Mouse (Mus musculus) liver, embryonic 11.5 days (tissue): Measurements from ENCODE around the gene Sh2d6. TPM values are rescaled to one million over a fixed set of nuclear protein-coding genes. Genes with fewer than 3 reads are reported as not detected.

Experiments used
- ATAC-seq: fragments of 200-750 bp; cut with Nextera tagmentation; replicated peaks from 2 replicates; pipeline ENCODE4 v1.8.0; 2017; ENCODE audit warnings: moderate number of reproducible peaks, mild to moderate bottlenecking, moderate TSS enrichment, moderate library complexity; ENCODE audit not compliant: low FRiP score
- DNase-seq: peaks from one replicate; pipeline ENCODE4 v3.0.0-alpha.2; 2017; ENCODE audit warnings: low spot score
- H3K27ac ChIP-seq: fragments of 300-500 bp; sonication (generic); 2 replicates; pipeline ENCODE4 v1.5.1; 2014; ENCODE audit warnings: mild to moderate bottlenecking, low read depth, low read length, control low read depth
- H3K27me3 ChIP-seq: fragments of 300-500 bp; sonication (generic); replicated peaks from 2 replicates; pipeline ENCODE4 v1.6.1; 2014; ENCODE audit warnings: low read length, mixed read lengths; ENCODE audit not compliant: control insufficient read depth, insufficient read depth
- H3K36me3 ChIP-seq: fragments of 300-500 bp; sonication (generic); 2 replicates; pipeline ENCODE4 v1.6.1; 2014; ENCODE audit warnings: mild to moderate bottlenecking, low read length, moderate library complexity, mixed read lengths; ENCODE audit not compliant: control insufficient read depth, insufficient read depth
- H3K4me1 ChIP-seq: fragments of 300-500 bp; sonication (generic); replicated peaks from 2 replicates; pipeline ENCODE4 v1.6.1; 2014; ENCODE audit warnings: low read length, mixed read lengths; ENCODE audit not compliant: control insufficient read depth, insufficient read depth
- H3K4me2 ChIP-seq: fragments of 300-500 bp; sonication (generic); 2 replicates; pipeline ENCODE4 v1.6.1; 2014; ENCODE audit warnings: mild to moderate bottlenecking, control low read depth, moderate library complexity
- H3K4me3 ChIP-seq: fragments of 300-500 bp; sonication (generic); 2 replicates; pipeline ENCODE4 v1.5.1; 2014; ENCODE audit warnings: low read depth, low read length, control low read depth
- H3K9ac ChIP-seq: fragments of 300-500 bp; sonication (generic); 2 replicates; pipeline ENCODE4 v1.6.1; 2014; ENCODE audit warnings: low read depth, low read length, control low read depth
- H3K9me3 ChIP-seq: fragments of 300-500 bp; sonication (generic); 2 replicates; pipeline ENCODE4 v1.6.1; 2016; ENCODE audit warnings: low read length, inconsistent platforms, mixed read lengths; ENCODE audit not compliant: control insufficient read depth
- WGBS: fragments of 180-500 bp; shearing (Covaris S2); extraction: QIAGEN DNeasy Blood & Tissue Kit; methylation state at CpG from one replicate; pipeline ENCODE4 v1.1.7; 2014; 5-methylcytosine and 5-hydroxymethylcytosine counted together
- polyA plus RNA-seq: library from polyadenylated mRNA; unstranded; fragments of >200 nt; fragmentation: Nextera tagmentation; extraction: Ambion mirVana; gene quantifications from 2 replicates; pipeline ENCODE4 v1.2.1, GENCODE M21; 2014

Sh2d6 gene
- polyA plus RNA-seq: not detected in 2 replicates

DNA sequence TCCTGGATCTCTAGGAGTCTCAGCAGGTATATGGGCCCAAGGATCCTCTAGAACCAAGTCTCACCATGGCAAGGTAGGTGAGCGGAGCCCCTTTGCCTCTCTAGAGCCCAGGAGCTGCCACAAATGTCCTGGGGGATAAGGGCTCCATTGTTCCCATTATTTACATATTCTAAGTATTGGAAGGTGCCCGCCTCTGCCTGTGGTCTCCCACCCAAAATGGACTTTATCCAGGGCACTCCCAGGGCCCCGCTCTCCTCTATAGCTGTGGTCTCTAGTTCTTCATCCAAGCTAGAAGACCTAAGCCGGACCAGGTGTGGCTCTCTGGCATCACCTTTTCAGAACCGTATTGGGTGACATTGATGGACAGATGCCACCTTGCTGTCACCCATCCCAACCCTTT is at the start of gene Sh2d6:
Sh2d6 (minus strand) TSS at position 101 of the 400 bp plus-strand sequence.
- H3K9me3 ChIP-seq: no peaks in the 10 kb centered on the region
- WGBS: 87% methylated on average over 5 of the region's 5 CpGs
- H3K4me1 ChIP-seq: peaks cover 3% of the 10 kb centered on the region; the same call in 1 of the 2 replicates
- H3K4me3 ChIP-seq: no peak within 1 kb of the TSS
- no peaks in the 10 kb centered on the region for H3K36me3 ChIP-seq
- no peak for DNase-seq
- no peak within 1 kb of the TSS for H3K4me2 ChIP-seq
- H3K27ac ChIP-seq: no peak within 1 kb of the TSS
- H3K27me3 ChIP-seq: no peaks in the 10 kb centered on the region
- H3K9ac ChIP-seq: no peak within 1 kb of the TSS
- ATAC-seq: no peak

DNA sequence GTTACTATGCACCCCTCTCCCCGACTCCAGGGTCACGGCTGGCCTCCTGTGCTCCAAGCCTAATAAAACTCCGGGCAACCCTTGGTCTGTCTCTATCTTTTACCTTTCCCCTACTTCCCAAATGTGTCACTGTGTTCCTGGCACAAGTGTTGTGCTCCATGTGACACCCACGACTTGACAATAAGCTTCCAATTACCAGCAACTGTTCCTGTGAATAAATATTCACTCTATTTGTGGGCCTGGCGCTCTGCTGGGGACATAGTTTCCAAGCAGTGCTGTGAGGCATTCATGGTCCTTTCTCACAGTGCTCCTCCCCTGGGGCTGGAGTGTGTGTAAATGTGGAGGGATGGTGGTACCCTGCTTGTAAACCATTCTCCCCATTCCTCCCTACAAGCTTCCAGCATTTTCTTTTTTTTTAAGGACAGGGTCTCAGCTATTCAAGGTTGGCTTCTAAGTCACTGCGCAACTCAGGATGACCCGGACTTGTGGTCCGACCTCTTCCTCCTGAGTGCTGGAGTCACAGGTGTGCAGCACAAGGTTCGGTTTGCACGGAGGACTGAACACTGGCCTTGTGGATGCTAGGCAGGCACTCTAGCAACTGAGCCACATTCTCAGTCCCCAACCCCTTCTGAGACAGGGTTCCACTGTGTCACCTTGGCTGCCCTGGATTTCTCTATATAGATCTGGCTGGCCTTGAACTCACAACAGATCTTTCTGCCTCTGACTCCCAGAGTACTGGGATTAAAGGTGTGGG is 49.3 kb upstream of the Sh2d6 start:
- no peaks in the 10 kb centered on the region for H3K36me3 ChIP-seq
- no peaks in the 10 kb centered on the region for H3K27me3 ChIP-seq
- WGBS: 86% methylated on average over 10 of the region's 10 CpGs
- H3K4me3 ChIP-seq: no peak overlapping the region
- DNase-seq: no peak
- H3K9me3 ChIP-seq: no peaks in the 10 kb centered on the region
- H3K4me2 ChIP-seq: no peak overlapping the region
- no peak overlapping the region for H3K9ac ChIP-seq
- no peak for ATAC-seq
- 0 out of 2 replicates have a peak, but pooled peaks cover 2% of the 10 kb centered on the region for H3K4me1 ChIP-seq
- H3K27ac ChIP-seq: no peak overlapping the region

DNA sequence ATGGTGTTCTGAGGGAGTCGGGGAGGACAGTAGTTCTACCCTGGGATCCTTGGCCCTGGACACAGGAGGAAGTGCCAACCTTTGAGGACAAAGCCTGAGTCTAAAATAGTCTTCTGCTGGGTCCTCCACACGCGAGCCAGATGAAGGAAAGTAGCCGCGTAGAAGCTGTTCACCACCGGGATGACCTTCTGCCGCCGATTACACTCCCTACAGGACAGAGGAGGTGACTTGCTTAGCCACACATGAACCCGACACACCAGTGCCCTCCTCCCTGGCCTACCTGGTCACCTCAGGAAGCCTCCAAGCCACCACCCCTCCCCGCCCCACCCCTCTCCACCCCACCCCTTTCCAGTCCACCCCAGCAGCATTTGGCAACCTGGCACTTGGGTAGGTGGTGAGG is 47.2 kb upstream of the Sh2d6 start:
- H3K4me3 ChIP-seq: no peak overlapping the region
- H3K27me3 ChIP-seq: no peaks in the 10 kb centered on the region
- no peak overlapping the region for H3K27ac ChIP-seq
- DNase-seq (no peak), ATAC-seq (no peak)
- H3K9me3 ChIP-seq: no peaks in the 10 kb centered on the region
- no peak overlapping the region for H3K9ac ChIP-seq
- 0 out of 2 replicates have a peak, but pooled peaks cover 2% of the 10 kb centered on the region for H3K4me1 ChIP-seq
- H3K4me2 ChIP-seq: no peak overlapping the region
- WGBS: 88% methylated on average over 10 of the region's 10 CpGs
- no peaks in the 10 kb centered on the region for H3K36me3 ChIP-seq

DNA sequence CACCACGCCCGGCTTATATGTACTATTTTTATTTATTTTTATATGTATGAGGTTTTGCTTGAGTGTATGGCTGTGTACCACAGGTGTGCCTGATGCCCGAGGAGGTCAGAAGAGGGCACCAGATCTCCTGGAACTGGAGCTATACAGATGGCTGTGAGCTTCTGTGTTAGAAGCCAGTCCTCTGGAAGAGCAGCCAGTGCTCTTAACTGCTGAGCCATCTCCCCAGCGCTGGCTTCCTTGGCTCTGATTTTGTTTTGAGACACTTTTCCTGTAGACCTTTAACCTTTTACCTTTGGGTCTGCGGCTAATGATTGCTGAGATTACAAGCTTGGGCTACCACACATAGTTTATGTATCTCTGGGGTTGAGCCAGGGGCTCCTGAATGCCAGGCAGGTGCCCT is 46.0 kb upstream of the Sh2d6 start:
- H3K9ac ChIP-seq: no peak overlapping the region
- 77% methylated on average over 5 of the region's 5 CpGs for WGBS
- ATAC-seq (no peak), DNase-seq (no peak)
- no peak overlapping the region for H3K4me3 ChIP-seq
- H3K9me3 ChIP-seq: no peaks in the 10 kb centered on the region
- no peak overlapping the region for H3K27ac ChIP-seq
- no peaks in the 10 kb centered on the region for H3K27me3 ChIP-seq
- 0 out of 2 replicates have a peak, but pooled peaks cover 2% of the 10 kb centered on the region for H3K4me1 ChIP-seq
- H3K36me3 ChIP-seq: no peaks in the 10 kb centered on the region
- no peak overlapping the region for H3K4me2 ChIP-seq

DNA sequence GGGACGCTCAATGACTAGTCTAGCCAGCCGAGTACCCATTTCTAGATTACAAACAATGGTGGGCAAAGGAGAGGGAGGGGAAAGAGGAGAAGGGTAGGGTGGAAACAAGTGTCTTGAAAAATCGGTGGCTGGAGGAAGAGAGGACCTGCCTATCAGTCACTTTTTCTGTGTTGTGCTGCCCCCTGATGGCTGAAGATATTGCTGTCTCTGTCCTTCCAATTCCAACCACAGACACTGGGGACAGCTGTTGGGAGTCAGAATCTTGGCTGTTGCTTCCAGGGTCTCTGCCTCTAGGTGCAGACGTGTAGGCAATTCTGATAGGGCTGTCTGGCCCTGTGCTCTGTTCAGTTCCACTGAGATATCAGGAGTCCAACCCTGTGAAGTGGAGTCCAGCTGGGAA is 44.5 kb upstream of the Sh2d6 start:
- ATAC-seq (peak; percentile 61; the same call in 1 of the 2 replicates), DNase-seq (peak; percentile 74)
- H3K27me3 ChIP-seq: no peaks in the 10 kb centered on the region
- H3K9me3 ChIP-seq: no peaks in the 10 kb centered on the region
- no peaks in the 10 kb centered on the region for H3K36me3 ChIP-seq
- no peak overlapping the region for H3K27ac ChIP-seq
- H3K4me3 ChIP-seq: no peak overlapping the region
- 0 out of 2 replicates have a peak, but pooled peaks cover 2% of the 10 kb centered on the region for H3K4me1 ChIP-seq
- WGBS: 3% methylated on average over 4 of the region's 4 CpGs
- no peak overlapping the region for H3K9ac ChIP-seq
- H3K4me2 ChIP-seq: no peak overlapping the region

DNA sequence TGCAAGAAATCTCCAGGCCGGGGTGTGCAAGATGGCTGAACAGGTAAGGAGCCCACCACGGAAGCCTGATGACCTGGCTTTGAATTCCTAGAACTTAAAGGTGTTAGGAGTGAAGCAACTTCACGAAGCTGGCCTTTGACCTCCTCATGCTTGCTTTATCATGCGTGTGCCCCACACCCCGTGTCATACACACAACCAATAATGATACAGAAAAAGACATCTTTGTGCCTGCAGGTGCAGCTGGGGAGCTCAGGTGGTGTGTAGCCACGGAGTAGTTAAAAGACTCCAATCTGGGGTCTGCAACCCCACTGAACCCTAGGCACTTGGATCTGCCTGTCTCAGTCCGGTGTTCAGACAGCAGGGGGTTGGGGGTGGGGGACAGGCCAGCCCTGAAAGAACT is 44.0 kb upstream of the Sh2d6 start:
- H3K4me1 ChIP-seq: 0 out of 2 replicates have a peak, but pooled peaks cover 2% of the 10 kb centered on the region
- no peak overlapping the region for H3K4me2 ChIP-seq
- H3K36me3 ChIP-seq: no peaks in the 10 kb centered on the region
- no peaks in the 10 kb centered on the region for H3K27me3 ChIP-seq
- ATAC-seq (no peak), DNase-seq (no peak)
- no peak overlapping the region for H3K4me3 ChIP-seq
- no peak overlapping the region for H3K27ac ChIP-seq
- WGBS: 77% methylated on average over 7 of the region's 7 CpGs
- no peak overlapping the region for H3K9ac ChIP-seq
- no peaks in the 10 kb centered on the region for H3K9me3 ChIP-seq

DNA sequence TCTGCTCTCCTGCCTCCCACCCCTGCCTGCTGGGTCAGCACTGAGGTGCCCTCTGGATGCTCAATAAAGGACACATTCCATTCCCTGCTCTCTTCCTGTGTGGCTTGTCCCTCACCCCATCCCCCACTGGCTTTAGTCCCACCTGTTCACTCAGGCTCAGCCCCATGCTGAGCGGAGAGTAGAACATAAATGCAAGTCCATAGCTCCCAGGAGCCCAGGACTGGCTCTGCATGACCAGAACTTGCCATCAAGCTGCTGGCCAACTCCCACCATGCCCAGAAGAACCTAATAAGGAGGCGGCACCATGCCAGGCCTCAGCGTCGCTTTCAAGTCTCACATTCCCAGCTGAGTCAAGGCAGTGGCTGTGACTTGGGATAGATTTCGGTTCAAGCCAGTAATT is 41.4 kb upstream of the Sh2d6 start:
- ATAC-seq (no peak), DNase-seq (no peak)
- Histone ChIP-seq H3K4me3 (no peak overlapping the region), H3K9ac (no peak overlapping the region), H3K27me3 (no peaks in the 10 kb centered on the region), H3K4me2 (no peak overlapping the region), H3K27ac (no peak overlapping the region), H3K4me1 (0 out of 2 replicates have a peak, but pooled peaks cover 2% of the 10 kb centered on the region), H3K9me3 (no peaks in the 10 kb centered on the region), H3K36me3 (no peaks in the 10 kb centered on the region)
- WGBS: 83% methylated on average over 5 of the region's 5 CpGs

DNA sequence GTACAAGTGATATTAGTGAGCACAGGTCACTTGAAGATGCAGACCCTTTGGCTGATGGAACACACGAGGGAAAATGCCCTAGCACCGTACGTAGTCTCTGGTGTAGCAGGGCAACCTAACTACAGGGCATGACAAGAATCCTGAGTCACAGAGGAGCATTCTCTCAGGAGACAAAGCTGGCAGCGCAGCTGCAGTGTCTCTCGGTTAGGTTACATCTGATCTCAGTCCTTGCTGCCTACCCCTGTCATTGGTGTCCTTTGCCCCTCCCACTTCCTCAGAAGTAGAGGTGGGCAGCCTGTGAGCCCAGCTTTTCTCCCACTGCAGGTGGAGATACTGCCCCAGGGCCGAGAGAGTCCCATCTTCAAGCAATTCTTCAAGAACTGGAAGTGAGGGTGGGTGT is 41.0 kb upstream of the Sh2d6 start:
- Histone ChIP-seq H3K9me3 (no peaks in the 10 kb centered on the region), H3K4me3 (no peak overlapping the region), H3K36me3 (no peaks in the 10 kb centered on the region), H3K4me2 (no peak overlapping the region), H3K27me3 (no peaks in the 10 kb centered on the region), H3K4me1 (0 out of 2 replicates have a peak, but pooled peaks cover 2% of the 10 kb centered on the region), H3K27ac (no peak overlapping the region), H3K9ac (no peak overlapping the region)
- 63% methylated on average over 6 of the region's 6 CpGs for WGBS
- no peak for ATAC-seq
- no peak for DNase-seq

DNA sequence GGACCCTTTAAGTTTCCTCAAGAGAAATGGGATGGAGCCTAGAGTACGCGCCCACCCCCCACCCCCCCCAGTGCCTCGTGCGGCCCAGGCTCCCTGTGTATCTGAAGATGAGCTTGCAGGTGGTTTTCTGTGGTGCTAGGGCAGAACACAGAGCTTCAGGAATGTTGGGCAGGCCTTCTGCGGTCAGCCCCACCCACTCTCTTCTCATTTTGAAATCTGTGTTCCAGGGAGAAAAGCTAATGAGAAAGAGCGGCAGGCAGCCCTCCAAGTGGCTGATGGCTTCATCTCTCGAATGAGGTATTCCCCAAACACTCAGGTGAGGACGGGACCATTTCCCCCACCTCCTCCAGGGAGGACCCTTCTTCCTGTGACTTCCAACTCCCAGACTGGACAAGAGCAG is 39.3 kb upstream of the Sh2d6 start:
- WGBS: 83% methylated on average over 8 of the region's 8 CpGs
- ATAC-seq: no peak
- no peaks in the 10 kb centered on the region for H3K27me3 ChIP-seq

More for the DNA sequence above, 39.3 kb upstream of the Sh2d6 start:
- H3K4me1 ChIP-seq: 0 out of 2 replicates have a peak, but pooled peaks cover 2% of the 10 kb centered on the region
- no peak overlapping the region for H3K27ac ChIP-seq
- no peak overlapping the region for H3K4me2 ChIP-seq
- no peak overlapping the region for H3K9ac ChIP-seq
- H3K4me3 ChIP-seq: no peak overlapping the region
- DNase-seq: no peak
- no peaks in the 10 kb centered on the region for H3K9me3 ChIP-seq
- no peaks in the 10 kb centered on the region for H3K36me3 ChIP-seq
